Mouse (Mus musculus) gastrocnemius, adult 2 months (tissue): ENCODE measurements around the gene Dcp1a. TPM values are rescaled to one million over a fixed set of nuclear protein-coding genes. Genes with fewer than 3 reads are reported as not detected.

ENCODE experiments used
- DNase-seq: peaks from one replicate; pipeline ENCODE4 v3.0.0; 2022
- H3K27ac ChIP-seq: fragments of 200-600 bp; 2 replicates; pipeline ENCODE4 v1.8.1; 2022; ENCODE audit warnings: mild to moderate bottlenecking
- H3K4me3 ChIP-seq: fragments of 200-600 bp; 2 replicates; pipeline ENCODE4 v1.8.1; 2022; ENCODE audit warnings: mild to moderate bottlenecking, moderate library complexity
- CTCF ChIP-seq: fragments of 200-600 bp; IDR thresholded peaks from 2 replicates; pipeline ENCODE4 v1.8.1; 2022; ENCODE audit warnings: antibody characterized with exemption, mild to moderate bottlenecking, moderate library complexity
- intact Hi-C: fragments of 180-260 bp; cut with DNase I; formaldehyde crosslinking; loops from one replicate; pipeline ENCODE4 v1.15.1; 2025
- total RNA-seq, 2 experiments: library from RNA; stranded (reverse); gene quantifications; 2 replicates each; pipeline ENCODE4 v1.2.3; 2021

The Dcp1a gene
- total RNA-seq, 2 experiments from 2014 or later = 8.4 to 8.6 TPM

- intact Hi-C loops = no loop called here
- DNase-seq = no peak
- no peak for TF ChIP-seq CTCF
- Histone ChIP-seq H3K27ac (no peak overlapping the region), H3K4me3 (no peak overlapping the region)
These were observed 72.6 kb downstream of the Dcp1a start for GRCm38 (mm10) chr14:30551981-30552380.

GRCm38 (mm10) chr14:30553185-30553584 lies 73.8 kb downstream of the Dcp1a start:
- peak; percentile 66 for DNase-seq
- no peak overlapping the region for H3K4me3 ChIP-seq
- TF ChIP-seq CTCF = no peak
- intact Hi-C loops = no loop called here
- peak overlapping the region; percentile 54; the same call in 1 of the 2 replicates for H3K27ac ChIP-seq

DNA sequence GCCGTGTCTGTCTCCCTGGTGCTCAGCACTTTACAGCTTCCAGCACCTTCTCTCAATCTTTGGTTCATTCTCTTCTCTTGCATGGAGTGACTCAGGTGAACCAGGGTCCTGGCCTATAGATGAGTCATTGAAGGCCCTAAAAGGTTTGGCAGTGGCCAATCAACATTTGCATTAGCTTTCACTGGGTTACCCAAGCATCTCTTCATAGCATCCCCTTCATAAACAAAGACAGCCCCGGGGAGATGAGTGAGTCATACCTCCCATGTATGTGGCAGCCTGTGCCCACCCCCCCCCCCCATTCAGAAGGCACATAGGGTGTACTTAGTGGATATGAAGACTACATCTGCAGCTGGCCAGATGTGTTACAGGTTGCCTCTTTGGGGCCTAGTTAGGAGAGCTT lies 77.3 kb downstream of the Dcp1a start:
- TF ChIP-seq CTCF = no peak
- Histone ChIP-seq H3K4me3 (no peak overlapping the region), H3K27ac (no peak overlapping the region)
- no peak for DNase-seq
- intact Hi-C loops = no loop called here

DNA sequence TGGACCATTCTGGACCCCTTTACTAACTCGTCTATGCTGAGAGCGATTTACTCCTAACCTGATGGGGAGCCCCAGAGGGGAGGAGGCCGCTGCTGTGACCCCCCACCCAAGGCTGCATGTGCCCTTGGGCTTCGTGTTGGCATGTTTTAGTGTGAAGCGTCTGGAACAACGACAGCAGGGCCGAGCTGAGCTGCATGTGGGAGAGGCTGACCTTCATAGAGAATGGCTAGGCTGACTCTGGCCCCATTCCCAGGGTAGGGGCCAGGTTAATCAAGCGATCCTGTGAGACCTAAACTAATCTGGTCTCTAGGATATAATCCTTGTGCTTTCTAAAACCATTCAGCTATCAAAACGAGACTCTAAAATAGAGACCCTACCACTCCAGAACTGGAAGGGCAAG lies 78.4 kb downstream of the Dcp1a start:
- no peak overlapping the region for H3K27ac ChIP-seq
- no peak for DNase-seq
- intact Hi-C loops = no loop called here

DNA sequence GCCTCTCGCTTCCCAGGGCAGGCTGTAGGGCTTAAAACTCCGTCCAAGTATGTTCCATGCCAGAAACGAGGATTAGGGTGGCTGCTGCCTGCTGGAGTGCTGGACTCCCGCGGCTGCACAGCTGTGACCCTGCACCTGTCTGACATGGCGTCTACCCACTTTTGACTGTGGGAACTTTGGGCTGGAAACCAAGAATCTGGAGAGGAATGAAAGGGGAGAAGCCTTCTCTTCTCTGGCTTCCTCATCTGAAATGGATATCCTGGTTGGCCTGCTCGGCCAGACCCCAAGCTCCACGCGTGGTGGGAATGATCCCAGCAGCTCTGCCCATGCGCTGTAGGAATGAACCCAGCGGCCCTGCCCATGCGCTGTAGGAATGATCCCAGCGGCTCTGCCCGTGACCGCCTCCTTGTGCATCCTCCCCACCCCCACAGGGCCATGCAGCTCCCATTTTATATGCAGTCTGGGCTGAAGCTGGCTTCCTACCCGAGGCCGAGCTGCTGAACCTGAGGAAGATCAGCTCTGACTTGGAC lies 80.1 kb downstream of the Dcp1a start:
- no peak for TF ChIP-seq CTCF
- DNase-seq = peak; percentile 89
- Histone ChIP-seq H3K4me3 (peak overlapping the region; percentile 61), H3K27ac (peak overlapping the region; percentile 85)
- intact Hi-C loops = no loop called here

More for the DNA sequence above, 78.4 kb downstream of the Dcp1a start:
- no peak for TF ChIP-seq CTCF
- H3K4me3 ChIP-seq = no peak overlapping the region

DNA sequence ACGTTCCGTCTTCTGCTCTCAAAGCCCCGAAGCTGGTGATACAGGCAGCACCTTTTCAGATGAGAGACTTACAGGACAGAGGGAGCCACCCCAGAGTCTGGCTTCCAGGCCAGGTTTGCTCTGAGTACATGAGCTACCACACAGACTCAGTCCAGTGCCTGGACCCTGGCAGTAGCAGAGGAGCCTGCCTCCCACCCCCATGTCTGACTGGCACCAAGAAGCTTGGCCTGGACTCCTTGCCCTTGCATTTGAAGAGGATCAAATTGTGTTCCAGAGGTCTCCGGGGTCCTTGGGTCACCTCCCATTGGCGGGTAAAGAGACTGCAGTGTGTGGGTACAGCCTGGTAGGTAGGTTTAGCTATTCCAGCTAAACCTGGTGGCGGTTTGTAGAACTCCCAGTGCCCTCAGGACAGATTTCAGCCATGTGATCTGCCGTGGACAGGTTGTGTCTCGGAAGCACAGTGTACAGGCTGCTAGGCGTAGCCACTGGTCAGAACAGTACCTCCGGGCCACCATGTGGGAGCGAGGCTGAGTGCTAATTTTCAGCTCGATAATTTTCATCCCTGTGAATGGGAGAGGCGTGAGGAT lies 81.6 kb downstream of the Dcp1a start:
- Histone ChIP-seq H3K27ac (no peak overlapping the region), H3K4me3 (no peak overlapping the region)
- TF ChIP-seq CTCF = no peak
- no peak for DNase-seq
- intact Hi-C loops = no loop called here

DNA sequence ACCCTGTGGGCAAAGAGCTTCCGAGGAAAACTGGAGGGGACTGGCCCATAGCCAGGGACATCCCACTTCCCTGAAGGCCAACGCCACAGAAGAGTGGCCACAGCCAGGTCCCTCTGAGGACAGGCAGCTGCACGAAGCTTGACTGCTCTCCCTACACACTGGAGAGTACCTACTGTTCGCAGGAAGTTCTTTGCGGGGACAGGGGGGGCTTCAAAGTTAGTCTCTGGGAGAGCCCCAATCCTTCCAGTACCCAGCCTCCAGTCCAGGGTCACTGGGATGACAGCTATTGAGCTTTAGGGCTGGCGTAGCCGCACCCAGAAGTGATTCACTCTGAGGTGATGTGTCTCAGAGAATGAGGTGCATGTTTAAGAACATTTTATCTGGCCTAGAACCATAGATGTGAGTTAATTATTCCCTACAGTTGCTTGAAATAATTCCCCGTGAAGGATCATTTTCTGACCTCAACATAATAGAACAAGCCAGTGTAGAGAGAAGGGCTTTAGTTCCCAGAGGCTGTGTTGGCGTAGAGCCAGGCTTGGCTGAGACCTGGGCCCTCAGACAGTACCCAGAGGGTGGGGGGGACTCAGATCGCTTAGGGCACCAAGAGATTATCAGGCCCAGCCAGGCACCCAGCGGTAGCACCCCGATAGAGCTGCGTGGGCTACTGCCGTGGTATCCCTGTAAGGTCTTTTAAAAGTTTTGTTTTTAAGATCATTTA lies 82.3 kb downstream of the Dcp1a start:
- intact Hi-C loops = no loop called here
- H3K27ac ChIP-seq = no peak overlapping the region
- no peak for TF ChIP-seq CTCF
- no peak overlapping the region for H3K4me3 ChIP-seq
- DNase-seq = peak; percentile 50

DNA sequence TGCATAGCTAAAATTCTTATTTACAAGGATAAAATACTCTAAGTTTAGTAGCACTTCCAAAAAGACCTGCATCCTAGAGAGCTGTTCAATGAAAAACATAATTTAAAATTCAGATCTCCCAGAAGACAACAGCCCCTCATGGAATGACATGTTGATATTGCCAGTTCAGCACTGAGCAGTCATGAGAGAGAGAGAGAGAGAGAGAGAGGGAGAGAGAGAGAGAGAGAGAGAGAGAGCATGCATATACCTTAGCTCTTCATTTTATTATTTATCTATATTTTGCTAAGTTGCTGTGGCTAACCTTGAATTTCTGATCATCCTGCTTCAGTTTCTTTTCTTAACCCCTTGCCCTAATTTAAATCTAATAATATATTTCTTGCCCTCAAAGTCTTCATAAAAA lies 83.0 kb downstream of the Dcp1a start:
- intact Hi-C loops = no loop called here
- Histone ChIP-seq H3K27ac (no peak overlapping the region), H3K4me3 (no peak overlapping the region)
- TF ChIP-seq CTCF = no peak
- DNase-seq = no peak

DNA sequence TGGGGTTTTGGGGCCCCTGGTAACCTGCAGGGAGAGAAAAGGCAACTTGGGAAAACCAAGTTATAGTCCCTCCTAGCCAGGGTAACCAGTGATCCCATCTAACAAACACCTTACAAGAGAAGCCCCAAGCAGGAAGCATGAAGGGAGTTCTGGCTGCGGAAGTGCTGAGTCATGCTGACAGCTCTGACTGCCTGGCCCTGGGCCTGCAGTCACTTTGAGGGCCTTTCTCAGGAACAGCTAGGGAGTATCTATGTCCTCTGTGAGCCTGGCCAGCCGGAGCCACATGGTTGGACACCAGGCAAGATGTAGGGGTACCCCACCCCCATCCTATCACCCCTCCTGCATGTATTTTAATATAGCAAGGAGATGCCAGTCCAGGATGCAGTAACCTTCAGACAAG lies 85.1 kb downstream of the Dcp1a start:
- no peak for TF ChIP-seq CTCF
- peak; percentile 85 for DNase-seq
- H3K4me3 ChIP-seq = no peak overlapping the region
- intact Hi-C loops = no loop called here
- peak overlapping the region; percentile 64 for H3K27ac ChIP-seq

GRCm38 (mm10) chr14:30566317-30566716 lies 87.0 kb downstream of the Dcp1a start:
- Histone ChIP-seq H3K27ac (no peak overlapping the region), H3K4me3 (no peak overlapping the region)
- DNase-seq = peak; percentile 27
- TF ChIP-seq CTCF = no peak
- intact Hi-C loops = no loop called here

- peak; percentile 21 for DNase-seq
- intact Hi-C loops = no loop called here
- TF ChIP-seq CTCF = no peak
- no peak overlapping the region for H3K4me3 ChIP-seq
- no peak overlapping the region for H3K27ac ChIP-seq
These were observed 88.7 kb downstream of the Dcp1a start for GRCm38 (mm10) chr14:30568016-30568415.

DNA sequence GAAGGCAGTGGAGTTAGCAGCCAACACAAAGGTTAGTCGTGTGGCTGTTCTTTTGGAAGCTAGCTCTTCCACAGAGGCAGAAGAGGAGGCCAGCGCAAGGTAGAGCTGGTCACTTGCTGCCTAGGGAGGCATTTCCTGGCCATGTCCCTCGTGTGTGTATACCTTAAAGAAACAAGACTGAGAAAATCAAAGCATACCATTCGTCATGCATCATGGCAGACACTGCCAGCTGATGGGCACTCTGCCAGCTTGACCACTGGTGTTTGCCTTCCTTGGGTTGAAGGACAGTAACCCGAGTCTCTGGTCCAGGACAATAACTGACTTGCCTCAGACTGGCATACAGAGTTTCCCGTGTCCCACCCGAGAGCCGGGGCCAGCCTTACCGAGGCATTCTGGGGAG lies 91.0 kb downstream of the Dcp1a start:
- intact Hi-C loops = loop anchor here (5.0 kb wide), 2 partner anchors 93 to 433 kb away; partner anchors contain the start of gene Dcp1a
- Histone ChIP-seq H3K4me3 (no peak overlapping the region), H3K27ac (no peak overlapping the region)
- peak; percentile 41 for DNase-seq
- TF ChIP-seq CTCF = no peak

- H3K27ac ChIP-seq = no peak overlapping the region
- intact Hi-C loops = loop anchor here (5.0 kb wide), 2 partner anchors 95 to 435 kb away; partner anchors contain the start of gene Dcp1a
- DNase-seq = peak; percentile 77
- no peak for TF ChIP-seq CTCF
- H3K4me3 ChIP-seq = no peak overlapping the region
These were observed 92.9 kb downstream of the Dcp1a start for GRCm38 (mm10) chr14:30572253-30572652.
